Mouse (Mus musculus) hindbrain, embryonic 14.5 days (tissue): ENCODE measurements around the gene Lypd4. TPM values are rescaled to one million over a fixed set of nuclear protein-coding genes. Genes with fewer than 3 reads are reported as not detected.
"Not testable (repeated sequence)": the region's sequence is repeated elsewhere in the genome, so short reads cannot be mapped to it uniquely, and the experiment has no call there.

Source experiments
- ATAC-seq: fragments of 200-750 bp; cut with Nextera tagmentation; 2 replicates; pipeline ENCODE4 v1.8.0; 2017; ENCODE audit warnings: moderate number of reproducible peaks, mild to moderate bottlenecking, moderate TSS enrichment, moderate library complexity; ENCODE audit not compliant: low FRiP score
- DNase-seq: peaks from one replicate; pipeline ENCODE4 v3.0.0-alpha.2; 2015; ENCODE audit warnings: low spot score
- H3K27ac ChIP-seq: fragments of 300-500 bp; sonication (generic); 2 replicates; pipeline ENCODE4 v1.5.1; 2014; ENCODE audit warnings: mild to moderate bottlenecking, moderate library complexity
- H3K27me3 ChIP-seq: fragments of 300-500 bp; sonication (generic); 2 replicates; pipeline ENCODE4 v1.6.1; 2014; ENCODE audit warnings: mild to moderate bottlenecking, low read length, mixed read lengths; ENCODE audit not compliant: control insufficient read depth, insufficient read depth
- H3K36me3 ChIP-seq: fragments of 300-500 bp; sonication (generic); replicated peaks from 2 replicates; pipeline ENCODE4 v1.6.1; 2014; ENCODE audit not compliant: control insufficient read depth, insufficient read depth
- H3K4me1 ChIP-seq: fragments of 300-500 bp; sonication (generic); replicated peaks from 2 replicates; pipeline ENCODE4 v1.6.1; 2014; ENCODE audit warnings: antibody characterized with exemption, low read length, mixed read lengths; ENCODE audit not compliant: control insufficient read depth, insufficient read depth
- H3K4me2 ChIP-seq: fragments of 300-500 bp; sonication (generic); replicated peaks from 2 replicates; pipeline ENCODE4 v1.6.1; 2014; ENCODE audit warnings: mild to moderate bottlenecking, moderate library complexity
- H3K4me3 ChIP-seq: fragments of 300-500 bp; sonication (generic); replicated peaks from 2 replicates; pipeline ENCODE4 v1.5.1; 2014; ENCODE audit warnings: mild to moderate bottlenecking, low read length
- H3K9ac ChIP-seq: fragments of 300-500 bp; sonication (generic); 2 replicates; pipeline ENCODE4 v1.6.1; 2014
- H3K9me3 ChIP-seq: fragments of 300-500 bp; sonication (generic); 2 replicates; pipeline ENCODE4 v1.6.1; 2016; ENCODE audit warnings: low read length; ENCODE audit not compliant: control insufficient read depth
- WGBS: fragments of 180-500 bp; shearing (Covaris S2); extraction: QIAGEN DNeasy Blood & Tissue Kit; methylation state at CpG from one replicate; pipeline ENCODE4 v1.1.7; 2014; 5-methylcytosine and 5-hydroxymethylcytosine counted together
- polyA plus RNA-seq: library from polyadenylated mRNA; unstranded; fragments of >200 nt; fragmentation: Nextera tagmentation; extraction: Ambion mirVana; gene quantifications from 2 replicates; pipeline ENCODE4 v1.2.1, GENCODE M21; 2014

Lypd4 gene
- polyA plus RNA-seq, 1 experiment from 2014 or later = not detected

GRCm38 (mm10) chr7:24902264-24902629 is 32.5 kb upstream of the Lypd4 start:
- ATAC-seq (no peak), DNase-seq (no peak)
- Histone ChIP-seq H3K9ac (peak overlapping the region; percentile 64), H3K36me3 (no peaks in the 10 kb centered on the region), H3K4me2 (peak overlapping the region; percentile 86), H3K4me1 (peaks cover 23% of the 10 kb centered on the region), H3K4me3 (peak overlapping the region; percentile 56), H3K27me3 (no peaks in the 10 kb centered on the region), H3K9me3 (no peaks in the 10 kb centered on the region), H3K27ac (peak overlapping the region; percentile 28; the same call in 1 of the 2 replicates)
- WGBS = 61% methylated on average over 2 of the region's 2 CpGs

- WGBS = 87% methylated on average over 1 of the region's 1 CpGs
- Histone ChIP-seq H3K4me1 (peaks cover 23% of the 10 kb centered on the region), H3K9me3 (no peaks in the 10 kb centered on the region), H3K36me3 (no peaks in the 10 kb centered on the region), H3K27ac (no peak overlapping the region), H3K4me3 (no peak overlapping the region), H3K27me3 (no peaks in the 10 kb centered on the region), H3K4me2 (no peak overlapping the region), H3K9ac (no peak overlapping the region)
- ATAC-seq (no peak), DNase-seq (no peak)
Observed at GRCm38 (mm10) chr7:24901842-24902241, 32.1 kb upstream of the Lypd4 start.

GRCm38 (mm10) chr7:24901114-24901513 is 31.4 kb upstream of the Lypd4 start:
- Histone ChIP-seq H3K4me1 (peaks cover 18% of the 10 kb centered on the region), H3K36me3 (no peaks in the 10 kb centered on the region), H3K9me3 (no peaks in the 10 kb centered on the region), H3K27ac (no peak overlapping the region), H3K4me2 (no peak overlapping the region), H3K4me3 (no peak overlapping the region), H3K27me3 (no peaks in the 10 kb centered on the region), H3K9ac (no peak overlapping the region)
- WGBS = 74% methylated on average over 6 of the region's 6 CpGs
- DNase-seq (no peak), ATAC-seq (no peak)

- H3K4me2 ChIP-seq = no peak overlapping the region
- no peaks in the 10 kb centered on the region for H3K27me3 ChIP-seq
- no peaks in the 10 kb centered on the region for H3K9me3 ChIP-seq
- no peak overlapping the region for H3K27ac ChIP-seq
- no peak overlapping the region for H3K4me3 ChIP-seq
- H3K9ac ChIP-seq = no peak overlapping the region
- no peaks in the 10 kb centered on the region for H3K36me3 ChIP-seq
- DNase-seq (no peak), ATAC-seq (no peak)
- no peaks in the 10 kb centered on the region for H3K4me1 ChIP-seq
- 70% methylated on average over 5 of the region's 5 CpGs for WGBS
Observed at GRCm38 (mm10) chr7:24897959-24898358, 28.2 kb upstream of the Lypd4 start.

DNA sequence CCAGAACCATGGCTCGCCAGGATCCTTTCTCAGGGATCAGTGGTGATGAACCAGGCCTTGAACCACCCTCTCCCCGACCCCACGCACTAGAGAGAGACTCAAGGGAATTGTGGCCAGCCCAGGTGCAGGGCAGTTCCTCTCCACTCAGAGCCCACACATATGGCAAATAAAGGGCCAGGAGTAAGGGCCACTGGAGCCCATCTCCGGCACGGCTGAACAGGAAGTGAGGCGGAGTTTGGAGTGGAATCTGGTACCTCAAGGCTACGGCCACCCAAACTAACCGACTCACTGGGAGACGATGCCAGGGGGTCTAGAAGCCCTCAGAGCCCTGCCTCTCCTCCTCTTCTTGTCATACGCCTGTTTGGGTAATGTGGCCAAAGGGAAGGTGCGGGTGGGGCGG is 27.5 kb upstream of the Lypd4 start, which contains the start of gene Cd79a:
Cd79a (plus strand) TSS at position 158 of the 400 bp plus-strand sequence.
- Histone ChIP-seq H3K36me3 (peaks cover 4% of the 10 kb centered on the region; the same call in 1 of the 2 replicates), H3K9ac (no peak within 1 kb of the TSS), H3K4me3 (no peak within 1 kb of the TSS), H3K4me2 (no peak within 1 kb of the TSS), H3K27ac (no peak within 1 kb of the TSS), H3K9me3 (no peaks in the 10 kb centered on the region), H3K27me3 (no peaks in the 10 kb centered on the region), H3K4me1 (no peaks in the 10 kb centered on the region)
- WGBS = 87% methylated on average over 12 of the region's 12 CpGs
- ATAC-seq = no peak
- DNase-seq = no peak

DNA sequence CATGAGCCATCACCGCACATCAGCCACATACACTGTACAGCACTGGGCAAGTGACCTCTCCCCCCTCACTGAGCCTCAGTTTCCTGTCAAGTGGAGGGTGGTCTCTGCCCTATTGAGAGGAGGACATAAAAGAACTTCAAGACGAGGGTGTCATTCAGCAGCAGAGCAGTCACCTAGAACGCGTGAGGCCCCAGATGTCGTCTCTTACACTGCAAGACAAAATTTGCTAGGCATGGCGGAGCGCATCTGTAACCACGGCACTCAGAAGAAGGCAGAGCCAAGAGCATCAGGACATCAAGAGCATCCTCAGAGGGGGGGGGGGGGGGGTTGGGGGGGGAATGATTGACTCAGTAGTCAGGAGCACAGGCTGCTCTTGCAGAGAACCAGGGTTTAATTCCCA is 26.5 kb upstream of the Lypd4 start:
- Histone ChIP-seq H3K4me1 (no peaks in the 10 kb centered on the region), H3K27ac (no peak overlapping the region), H3K4me2 (no peak overlapping the region), H3K36me3 (peaks cover 5% of the 10 kb centered on the region; the same call in 1 of the 2 replicates), H3K4me3 (no peak overlapping the region), H3K27me3 (no peaks in the 10 kb centered on the region), H3K9ac (no peak overlapping the region), H3K9me3 (no peaks in the 10 kb centered on the region)
- WGBS = 66% methylated on average over 8 of the region's 8 CpGs
- no peak for ATAC-seq
- no peak for DNase-seq

DNA sequence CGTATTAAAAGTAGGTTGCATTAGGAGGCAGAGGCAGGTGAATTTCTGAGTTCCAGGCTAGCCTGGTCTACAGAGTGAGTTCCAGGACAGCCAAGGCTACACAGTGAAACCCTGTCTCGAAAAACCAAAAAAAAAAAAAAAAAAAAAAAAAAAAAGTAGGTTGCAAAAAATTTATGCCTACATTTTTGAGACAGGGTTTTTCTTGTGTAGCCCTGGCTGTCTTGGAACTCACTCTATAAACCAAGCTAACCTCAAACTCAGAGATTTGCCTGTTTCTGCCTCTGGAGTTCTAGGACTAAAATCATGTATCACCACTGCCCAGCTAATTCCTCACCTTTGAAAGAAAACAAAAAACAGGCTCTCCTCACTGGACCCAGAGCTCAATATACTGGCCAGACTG is 26.0 kb upstream of the Lypd4 start:
- not testable (repeated sequence) for ATAC-seq, H3K4me2 ChIP-seq, H3K27me3 ChIP-seq, H3K9me3 ChIP-seq, H3K9ac ChIP-seq, H3K27ac ChIP-seq, DNase-seq, H3K4me1 ChIP-seq, H3K4me3 ChIP-seq
- peaks cover 11% of the 10 kb centered on the region; the same call in 1 of the 2 replicates for H3K36me3 ChIP-seq
- 96% methylated on average over 2 of the region's 2 CpGs for WGBS

DNA sequence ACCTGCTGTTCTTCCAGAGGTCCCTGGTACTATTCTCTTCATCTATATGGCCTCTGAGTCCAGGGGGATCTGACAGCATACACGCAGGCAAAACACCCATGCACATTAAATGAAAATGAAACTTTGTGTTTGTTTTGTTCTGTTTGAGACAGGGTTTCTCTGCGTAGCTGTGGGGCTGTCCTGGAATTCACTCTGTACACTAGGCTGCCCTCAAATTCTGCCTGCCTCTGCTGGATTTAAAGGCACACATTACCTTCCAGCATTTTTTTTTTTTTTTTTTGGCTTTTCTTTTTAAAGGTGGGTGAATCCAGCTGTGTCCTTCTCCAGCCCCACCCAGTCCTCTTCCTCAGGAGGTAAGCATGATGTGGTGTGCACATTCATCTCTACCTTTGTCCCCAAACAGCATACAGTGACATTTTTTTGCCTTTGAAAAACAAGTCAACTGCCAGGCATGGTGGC is 22.4 kb upstream of the Lypd4 start:
- Histone ChIP-seq H3K27me3 (no peaks in the 10 kb centered on the region), H3K9me3 (no peaks in the 10 kb centered on the region), H3K4me3 (no peak overlapping the region), H3K9ac (no peak overlapping the region), H3K4me2 (no peak overlapping the region), H3K27ac (no peak overlapping the region), H3K4me1 (no peaks in the 10 kb centered on the region), H3K36me3 (peaks cover 47% of the 10 kb centered on the region)
- ATAC-seq (no peak), DNase-seq (no peak)
- 80% methylated on average over 2 of the region's 2 CpGs for WGBS

- ATAC-seq = no peak
Observed at GRCm38 (mm10) chr7:24891241-24892124, 21.7 kb upstream of the Lypd4 start.

More at GRCm38 (mm10) chr7:24891241-24892124, 21.7 kb upstream of the Lypd4 start:
- Histone ChIP-seq H3K27ac (no peak overlapping the region), H3K4me2 (no peak overlapping the region), H3K27me3 (no peaks in the 10 kb centered on the region), H3K4me3 (no peak overlapping the region), H3K9me3 (no peaks in the 10 kb centered on the region), H3K9ac (no peak overlapping the region), H3K4me1 (peaks cover 4% of the 10 kb centered on the region), H3K36me3 (peaks cover 53% of the 10 kb centered on the region)
- 81% methylated on average over 3 of the region's 3 CpGs for WGBS
- DNase-seq = no peak
